Comparison of ENCODE assay signal across 9 mouse cellular contexts in genomic region chr12:72417762-72418161, GRCm38 (mm10). TPM values are rescaled to one million over a fixed set of nuclear protein-coding genes. Genes with fewer than 3 reads are reported as not detected.
A peak's percentile ranks its signal among the peaks of the same experiment; 100 is the strongest.
DNase-seq lines count a peak whose midpoint lies in the region; ATAC-seq and TF ChIP-seq lines count a peak whose summit lies in the region.
"Had no signal": no experiment of that assay in that cellular context is flagged by ENCODE, and none has a peak within 500 bp of the region (broad histone marks: within the 10 kb centered on the region; RNA-seq: fewer than 3 reads in every experiment).

No protein-coding gene starts in this region.

- H3K4me1 ChIP-seq in liver, adult 2 months (ENCODE audit: control insufficient read depth, insufficient read depth, low read length) = no peaks in the 10 kb centered on the region
- no peaks in the 10 kb centered on the region for H3K4me1 ChIP-seq in liver, embryonic 12.5 days

- no peaks in the 10 kb centered on the region for H3K36me3 ChIP-seq in liver, adult 2 months (ENCODE audit: control insufficient read depth, insufficient read depth, low read length)
- H3K36me3 ChIP-seq in liver, embryonic 12.5 days = no peaks in the 10 kb centered on the region

- DNase-seq in embryo, embryonic 10 days (ENCODE audit: low spot score) = peak; percentile 58
- no peak for DNase-seq in embryo, embryonic 9.5 days (ENCODE audit: extremely low spot score)
- DNase-seq in liver, adult 2 months (ENCODE audit: extremely low read depth, low read depth, low spot score) = peak; percentile 51
- peak; percentile 70 for DNase-seq in brain, embryonic 14.5 days (ENCODE audit: low read depth)
- DNase-seq in thymus, adult 18-20 months = no peak
- DNase-seq: kidney, adult 11 months had no signal

- H3K27me3 ChIP-seq in liver, adult 2 months (ENCODE audit: control insufficient read depth, insufficient read depth, low read length) = peaks cover 7% of the 10 kb centered on the region; the same call in 1 of the 2 replicates
- H3K27me3 ChIP-seq in liver, embryonic 12.5 days (replicated peaks) = no peaks in the 10 kb centered on the region

- no peaks in the 10 kb centered on the region for H3K79me2 ChIP-seq in liver, adult 2 months (ENCODE audit: control insufficient read depth, insufficient read depth, low read length)

- ATAC-seq in liver, embryonic 12.5 days = no peak
- ATAC-seq in megakaryocyte progenitor cell, adult 5-6 weeks (replicated peaks; ENCODE audit: poor library complexity) = 0 out of 2 replicates have a peak, but pooled peaks have one; percentile 44
- no peak for ATAC-seq in granulocyte monocyte progenitor cell, adult 5-6 weeks (replicated peaks; ENCODE audit: poor library complexity, severe bottlenecking)

- H3K9me3 ChIP-seq in liver, embryonic 12.5 days (replicated peaks) = no peaks in the 10 kb centered on the region

- WGBS in liver, adult 2 months = 32% methylated on average over 3 of the region's 3 CpGs
- WGBS in liver, embryonic 12.5 days (ENCODE audit: insufficient replicate concordance) = 22% methylated on average over 3 of the region's 3 CpGs

- no peak overlapping the region for H3K4me2 ChIP-seq in liver, embryonic 12.5 days

- TF ChIP-seq CTCF in liver, adult 2 months (IDR thresholded peaks at IDR 0.05; ENCODE audit: low read depth, low read length) = peak; percentile 73
- TF ChIP-seq CTCF in brain, embryonic 14.5 days (IDR thresholded peaks at IDR 0.05; ENCODE audit: borderline replicate concordance, extremely low read depth, insufficient read depth, insufficient read length) = peak; percentile 62; the same call in 1 of the 2 replicates

- H3K9ac ChIP-seq in liver, adult 2 months (ENCODE audit: low read depth, low read length) = no peak overlapping the region
- no peak overlapping the region for H3K9ac ChIP-seq in liver, embryonic 12.5 days

- H3K27ac ChIP-seq in liver, adult 2 months (replicated peaks; ENCODE audit: insufficient read depth, low read depth, low read length) = no peak overlapping the region
- H3K27ac ChIP-seq in liver, embryonic 12.5 days = no peak overlapping the region

- H3K4me3 ChIP-seq in liver, adult 2 months (ENCODE audit: insufficient read depth, low read depth, low read length) = no peak overlapping the region
- no peak overlapping the region for H3K4me3 ChIP-seq in liver, embryonic 12.5 days

- TF ChIP-seq POLR2A in liver, adult 2 months (IDR thresholded peaks at IDR 0.05; ENCODE audit: extremely low read depth, insufficient read depth, low read length) = no peak
- no peak for TF ChIP-seq POLR2A in brain, embryonic 14.5 days (IDR thresholded peaks at IDR 0.05; ENCODE audit: borderline replicate concordance, extremely low read depth, insufficient read depth, insufficient read length, poor library complexity, severe bottlenecking)

RNA-seq across cellular contexts. Expression of gene Rtn1, which starts 8.9 kb away (rescaled TPM):
- total RNA-seq in liver, adult 2 months (2014; rRNA removed) = 0.46 and 0.47 TPM in 2 replicates
- 0.76 and 1.4 TPM in 2 replicates for polyA plus RNA-seq in liver, adult 2 months (2012; rRNA removed)
- polyA plus RNA-seq in liver, embryonic 12.5 days (2016; fragmentation: Nextera tagmentation; extraction: Ambion mirVana) = 1.2 TPM in 2 replicates
- 1,399 and 1,649 TPM in 2 replicates for polyA plus RNA-seq in brain, embryonic 14.5 days (2012; rRNA removed)
- total RNA-seq in megakaryocyte progenitor cell, adult 5-6 weeks (2015) = 0.02 TPM in 1 of 2 replicates, not detected in the other
- total RNA-seq in megakaryocyte progenitor cell, adult 5-6 weeks (2017) = 0.07 TPM in 1 of 2 replicates, not detected in the other
- total RNA-seq in granulocyte monocyte progenitor cell, adult 5-6 weeks (2014; fragmentation: Nextera tagmentation) = not detected in 2 replicates
- not detected in 2 replicates for total RNA-seq in granulocyte monocyte progenitor cell, adult 5-6 weeks (2017)

RNA-seq across cellular contexts. Expression of gene Lrrc9, which starts 23.9 kb away (rescaled TPM):
- total RNA-seq in liver, adult 2 months (2014; rRNA removed) = under 0.01 TPM in 1 of 2 replicates, not detected in the other
- polyA plus RNA-seq in liver, adult 2 months (2012; rRNA removed) = not detected in 2 replicates
- polyA plus RNA-seq in liver, embryonic 12.5 days (2016; fragmentation: Nextera tagmentation; extraction: Ambion mirVana) = 0.22 and 0.30 TPM in 2 replicates
- polyA plus RNA-seq in brain, embryonic 14.5 days (2012; rRNA removed) = 3.0 and 3.1 TPM in 2 replicates
- total RNA-seq in megakaryocyte progenitor cell, adult 5-6 weeks (2015) = 0.56 and 2.7 TPM in 2 replicates
- total RNA-seq in megakaryocyte progenitor cell, adult 5-6 weeks (2017) = 0.42 and 1.1 TPM in 2 replicates
- total RNA-seq in granulocyte monocyte progenitor cell, adult 5-6 weeks (2014; fragmentation: Nextera tagmentation) = 0.36 TPM in 1 of 2 replicates, not detected in the other
- total RNA-seq in granulocyte monocyte progenitor cell, adult 5-6 weeks (2017) = 0.41 and 0.52 TPM in 2 replicates

Comparison
In these comparisons a context has a peak if more than half of its experiments do, and no peak if none do; other contexts are left out.
1. DNase-seq: peak in embryo, embryonic 10 days (single experiment), liver, adult 2 months (single experiment) and brain, embryonic 14.5 days (single experiment); none in embryo, embryonic 9.5 days (single experiment) and thymus, adult 18-20 months (0 of 2).